Mouse (Mus musculus) E14TG2a.4 (cell line): ENCODE data around the gene Srcin1.
A peak's percentile ranks its signal among the peaks of the same experiment; 100 is the strongest.

Experiments used
- H3K27me3 ChIP-seq: 2 replicates; pipeline ENCODE4 v1.6.1; 2014; ENCODE audit warnings: low read length, control low read depth; ENCODE audit not compliant: insufficient read depth
- H3K36me3 ChIP-seq: 2 replicates; pipeline ENCODE4 v1.6.1; 2014; ENCODE audit warnings: low read length, control low read depth; ENCODE audit not compliant: insufficient read depth
- H3K4me1 ChIP-seq: replicated peaks from 2 replicates; pipeline ENCODE4 v1.6.1; 2014; ENCODE audit warnings: low read depth, low read length, control low read depth
- H3K4me3 ChIP-seq: replicated peaks from 2 replicates; pipeline ENCODE4 v1.5.1; 2014; ENCODE audit warnings: mild to moderate bottlenecking, low read length
- H3K9me3 ChIP-seq: 2 replicates; pipeline ENCODE4 v1.6.1; 2014; ENCODE audit warnings: low read length, control low read depth
- CTCF ChIP-seq: conservative IDR thresholded peaks from 2 replicates; pipeline ENCODE4 v1.5.1; 2014; ENCODE audit warnings: low read length
- NANOG ChIP-seq: IDR thresholded peaks from 2 replicates; pipeline ENCODE4 v1.6.1; 2014; ENCODE audit warnings: borderline replicate concordance, low read length, mixed read lengths
- POU5F1 ChIP-seq: IDR thresholded peaks from 2 replicates; pipeline ENCODE4 v1.6.1; 2014; ENCODE audit warnings: low read length, borderline replicate concordance

Srcin1 gene

GRCm38 (mm10) chr11:97476334-97477095, 99.5 kb downstream of the Srcin1 start:
- no peak for TF ChIP-seq POU5F1
- peak; percentile 68 for TF ChIP-seq CTCF
- no peak for TF ChIP-seq NANOG
- no peaks in the 10 kb centered on the region for H3K27me3 ChIP-seq
- H3K4me3 ChIP-seq: no peak overlapping the region
- H3K9me3 ChIP-seq: no peaks in the 10 kb centered on the region
- H3K36me3 ChIP-seq: peaks cover 93% of the 10 kb centered on the region
- H3K4me1 ChIP-seq: peaks cover 68% of the 10 kb centered on the region

- Histone ChIP-seq H3K36me3 (peaks cover 91% of the 10 kb centered on the region), H3K27me3 (no peaks in the 10 kb centered on the region), H3K4me1 (peaks cover 88% of the 10 kb centered on the region), H3K4me3 (peak overlapping the region; percentile 20; the same call in 1 of the 2 replicates), H3K9me3 (no peaks in the 10 kb centered on the region)
- no peak for TF ChIP-seq NANOG
- no peak for TF ChIP-seq CTCF
- no peak for TF ChIP-seq POU5F1
Observed at GRCm38 (mm10) chr11:97471276-97471675, 104.7 kb downstream of the Srcin1 start.

- Histone ChIP-seq H3K36me3 (peaks cover 91% of the 10 kb centered on the region), H3K4me1 (peaks cover 89% of the 10 kb centered on the region), H3K27me3 (no peaks in the 10 kb centered on the region), H3K9me3 (no peaks in the 10 kb centered on the region), H3K4me3 (no peak overlapping the region)
- TF ChIP-seq NANOG (no peak), POU5F1 (no peak), CTCF (no peak)
Observed at GRCm38 (mm10) chr11:97469828-97470227, 106.2 kb downstream of the Srcin1 start.

GRCm38 (mm10) chr11:97468639-97469287, 107.2 kb downstream of the Srcin1 start:
- peaks cover 91% of the 10 kb centered on the region for H3K36me3 ChIP-seq
- H3K4me3 ChIP-seq: no peak overlapping the region
- peaks cover 91% of the 10 kb centered on the region for H3K4me1 ChIP-seq
- peaks cover 2% of the 10 kb centered on the region; the same call in 1 of the 2 replicates for H3K27me3 ChIP-seq
- no peak for TF ChIP-seq NANOG
- no peak for TF ChIP-seq POU5F1
- peak; percentile 89 for TF ChIP-seq CTCF
- no peaks in the 10 kb centered on the region for H3K9me3 ChIP-seq

GRCm38 (mm10) chr11:97466444-97467160, 109.4 kb downstream of the Srcin1 start:
- Histone ChIP-seq H3K27me3 (peaks cover 9% of the 10 kb centered on the region), H3K4me1 (peaks cover 95% of the 10 kb centered on the region), H3K9me3 (no peaks in the 10 kb centered on the region), H3K36me3 (peaks cover 91% of the 10 kb centered on the region), H3K4me3 (no peak overlapping the region)
- TF ChIP-seq CTCF (no peak), POU5F1 (no peak), NANOG (no peak)

- Histone ChIP-seq H3K4me1 (peaks cover 95% of the 10 kb centered on the region), H3K4me3 (no peak overlapping the region), H3K9me3 (no peaks in the 10 kb centered on the region), H3K27me3 (peaks cover 9% of the 10 kb centered on the region), H3K36me3 (peaks cover 96% of the 10 kb centered on the region)
- TF ChIP-seq NANOG (no peak), POU5F1 (no peak), CTCF (no peak)
Observed at GRCm38 (mm10) chr11:97465957-97466356, 110.0 kb downstream of the Srcin1 start.

- H3K4me1 ChIP-seq: peaks cover 76% of the 10 kb centered on the region
- H3K9me3 ChIP-seq: no peaks in the 10 kb centered on the region
Observed at GRCm38 (mm10) chr11:97463991-97464390, 112.0 kb downstream of the Srcin1 start.

GRCm38 (mm10) chr11:97463166-97463565, 112.8 kb downstream of the Srcin1 start:
- Histone ChIP-seq H3K27me3 (peaks cover 9% of the 10 kb centered on the region), H3K36me3 (peaks cover 95% of the 10 kb centered on the region), H3K4me1 (peaks cover 68% of the 10 kb centered on the region), H3K4me3 (peak overlapping the region; percentile 70), H3K9me3 (no peaks in the 10 kb centered on the region)
- TF ChIP-seq NANOG (no peak), POU5F1 (no peak), CTCF (no peak)

More at GRCm38 (mm10) chr11:97463991-97464390, 112.0 kb downstream of the Srcin1 start:
- H3K27me3 ChIP-seq: peaks cover 9% of the 10 kb centered on the region
- peaks cover 95% of the 10 kb centered on the region for H3K36me3 ChIP-seq
- no peak for TF ChIP-seq CTCF
- no peak for TF ChIP-seq POU5F1
- no peak for TF ChIP-seq NANOG
- peak overlapping the region; percentile 70; the same call in 1 of the 2 replicates for H3K4me3 ChIP-seq
